Mouse (Mus musculus): Measurements from ENCODE around the gene Mb21d2.

The Mb21d2 gene

GRCm38 (mm10) chr16:28928815-28929685 lies at the start of gene Mb21d2:
Gene Mb21d2 (minus strand): TSS chr16:28929673.
- DNase-seq (ENCODE audit: low read depth, low spot score), result no peak

GRCm38 (mm10) chr16:28966236-28966635 lies 36.8 kb upstream of the Mb21d2 start:
- DNase-seq (ENCODE audit: low read depth, low spot score), result no peak

GRCm38 (mm10) chr16:28964048-28964447 lies 34.6 kb upstream of the Mb21d2 start:
- no peak for DNase-seq (ENCODE audit: low read depth, low spot score)

- DNase-seq (ENCODE audit: low read depth, low spot score), result no peak
Measured at GRCm38 (mm10) chr16:28962987-28963386, 33.5 kb upstream of the Mb21d2 start.

- no peak for DNase-seq (ENCODE audit: low read depth, low spot score)
Measured at GRCm38 (mm10) chr16:28949810-28950209, 20.3 kb upstream of the Mb21d2 start.

GRCm38 (mm10) chr16:28943254-28943653 lies 13.8 kb upstream of the Mb21d2 start:
- no peak for DNase-seq (ENCODE audit: low read depth, low spot score)

- DNase-seq (ENCODE audit: low read depth, low spot score), result no peak
Measured at GRCm38 (mm10) chr16:28936181-28936792, 6.8 kb upstream of the Mb21d2 start.

GRCm38 (mm10) chr16:28935701-28936100 lies 6.2 kb upstream of the Mb21d2 start:
- no peak for DNase-seq (ENCODE audit: low read depth, low spot score)

GRCm38 (mm10) chr16:28931213-28931612 lies 1.7 kb upstream of the Mb21d2 start:
- DNase-seq (ENCODE audit: low read depth, low spot score), result no peak

- DNase-seq (ENCODE audit: low read depth, low spot score), result no peak
Measured at GRCm38 (mm10) chr16:28930426-28930825, 953 bp upstream of the Mb21d2 start.

- DNase-seq (ENCODE audit: low read depth, low spot score), result no peak
Measured at GRCm38 (mm10) chr16:28929686-28930291, 316 bp upstream of the Mb21d2 start.

- no peak for DNase-seq (ENCODE audit: low read depth, low spot score)
Measured at GRCm38 (mm10) chr16:28928466-28928814, 1.0 kb downstream of the Mb21d2 start.

- DNase-seq (ENCODE audit: low read depth, low spot score), result no peak
Measured at GRCm38 (mm10) chr16:28927381-28927780, 2.1 kb downstream of the Mb21d2 start.

GRCm38 (mm10) chr16:28919320-28919885 lies 10.1 kb downstream of the Mb21d2 start:
- no peak for DNase-seq (ENCODE audit: low read depth, low spot score)

GRCm38 (mm10) chr16:28915362-28915761 lies 14.1 kb downstream of the Mb21d2 start:
- DNase-seq (ENCODE audit: low read depth, low spot score), result no peak

- DNase-seq (ENCODE audit: low read depth, low spot score), result no peak
Measured at GRCm38 (mm10) chr16:28914709-28915108, 14.8 kb downstream of the Mb21d2 start.

GRCm38 (mm10) chr16:28911414-28912050 lies 17.9 kb downstream of the Mb21d2 start:
- no peak for DNase-seq (ENCODE audit: low read depth, low spot score)

- DNase-seq (ENCODE audit: low read depth, low spot score), result no peak
Measured at GRCm38 (mm10) chr16:28906370-28907275, 22.9 kb downstream of the Mb21d2 start.

- DNase-seq (ENCODE audit: low read depth, low spot score), result no peak
Measured at GRCm38 (mm10) chr16:28905567-28906289, 23.7 kb downstream of the Mb21d2 start.
